Mouse (Mus musculus) embryonic fibroblast, embryonic 13.5 days (primary cell): Measurements from ENCODE around the gene Susd3. TPM values are rescaled to one million over a fixed set of nuclear protein-coding genes. Genes with fewer than 3 reads are reported as not detected.

Experiments
- H3K27ac ChIP-seq: 2 replicates; pipeline ENCODE4 v1.5.1; 2012; ENCODE audit warnings: low read length, control low read depth, inconsistent platforms; ENCODE audit not compliant: insufficient read depth
- H3K4me1 ChIP-seq: 2 replicates; pipeline ENCODE4 v1.6.1; 2011; ENCODE audit warnings: low read length; ENCODE audit not compliant: control insufficient read depth, insufficient read depth
- H3K4me3 ChIP-seq: 2 replicates; pipeline ENCODE4 v1.5.1; 2011; ENCODE audit warnings: mild to moderate bottlenecking, control low read depth, low read length; ENCODE audit not compliant: insufficient read depth
- CTCF ChIP-seq: IDR thresholded peaks from 2 replicates; pipeline ENCODE4 v1.5.1; 2011; ENCODE audit warnings: mild to moderate bottlenecking, control low read depth, low read length, moderate library complexity, borderline replicate concordance; ENCODE audit not compliant: insufficient read depth
- POLR2A ChIP-seq: IDR thresholded peaks from 2 replicates; pipeline ENCODE4 v1.6.1; 2011; ENCODE audit warnings: low read depth, mild to moderate bottlenecking, control low read depth, low read length, moderate library complexity
- polyA plus RNA-seq: library from polyadenylated mRNA; stranded (reverse); fragments of >200 nt; gene quantifications from 2 replicates; pipeline ENCODE4 v1.2.4, GENCODE M21; 2011; ENCODE audit warnings: low read depth; ENCODE audit not compliant: missing spikeins, insufficient read length

The Susd3 gene
- polyA plus RNA-seq, 1 experiment = 0.37 TPM

GRCm38 (mm10) chr13:49267645-49268044 is 19.1 kb upstream of the Susd3 start:
- Histone ChIP-seq H3K4me1 (no peaks in the 10 kb centered on the region), H3K4me3 (no peak overlapping the region), H3K27ac (no peak overlapping the region)
- no peak for TF ChIP-seq CTCF

GRCm38 (mm10) chr13:49260036-49260722 is 11.7 kb upstream of the Susd3 start:
- no peaks in the 10 kb centered on the region for H3K4me1 ChIP-seq
- no peak overlapping the region for H3K4me3 ChIP-seq
- TF ChIP-seq POLR2A = no peak
- no peak for TF ChIP-seq CTCF
- no peak overlapping the region for H3K27ac ChIP-seq

GRCm38 (mm10) chr13:49257819-49258313 is 9.4 kb upstream of the Susd3 start:
- H3K4me1 ChIP-seq = no peaks in the 10 kb centered on the region
- no peak overlapping the region for H3K4me3 ChIP-seq
- TF ChIP-seq POLR2A (no peak), CTCF (no peak)
- no peak overlapping the region for H3K27ac ChIP-seq

GRCm38 (mm10) chr13:49252746-49253145 is 4.2 kb upstream of the Susd3 start:
- Histone ChIP-seq H3K4me1 (no peaks in the 10 kb centered on the region), H3K27ac (no peak overlapping the region), H3K4me3 (no peak overlapping the region)
- TF ChIP-seq POLR2A (no peak), CTCF (no peak)

- Histone ChIP-seq H3K4me1 (no peaks in the 10 kb centered on the region), H3K27ac (no peak overlapping the region), H3K4me3 (no peak overlapping the region)
- TF ChIP-seq POLR2A (no peak), CTCF (no peak)
Measured at GRCm38 (mm10) chr13:49252113-49252512, 3.6 kb upstream of the Susd3 start.

GRCm38 (mm10) chr13:49250716-49251517 is 2.4 kb upstream of the Susd3 start:
- H3K4me3 ChIP-seq = no peak overlapping the region
- H3K27ac ChIP-seq = no peak overlapping the region
- no peak for TF ChIP-seq POLR2A
- TF ChIP-seq CTCF = no peak
- H3K4me1 ChIP-seq = no peaks in the 10 kb centered on the region

- no peak for TF ChIP-seq POLR2A
- TF ChIP-seq CTCF = no peak
- Histone ChIP-seq H3K4me1 (no peaks in the 10 kb centered on the region), H3K4me3 (no peak overlapping the region), H3K27ac (no peak overlapping the region)
Measured at GRCm38 (mm10) chr13:49249634-49250033, 1.1 kb upstream of the Susd3 start.

GRCm38 (mm10) chr13:49248923-49249322 is 417 bp upstream of the Susd3 start:
- Histone ChIP-seq H3K4me3 (no peak overlapping the region), H3K27ac (no peak overlapping the region), H3K4me1 (no peaks in the 10 kb centered on the region)
- TF ChIP-seq CTCF (no peak), POLR2A (no peak)

- Histone ChIP-seq H3K27ac (no peak overlapping the region), H3K4me3 (peak overlapping the region; percentile 11), H3K4me1 (no peaks in the 10 kb centered on the region)
- TF ChIP-seq POLR2A = no peak
- no peak for TF ChIP-seq CTCF
Measured at GRCm38 (mm10) chr13:49247740-49248466, 603 bp downstream of the Susd3 start.

- Histone ChIP-seq H3K27ac (no peak overlapping the region), H3K4me1 (no peaks in the 10 kb centered on the region), H3K4me3 (peak overlapping the region; percentile 11; the same call in 1 of the 2 replicates)
- no peak for TF ChIP-seq CTCF
- no peak for TF ChIP-seq POLR2A
Measured at GRCm38 (mm10) chr13:49247232-49247739, 1.2 kb downstream of the Susd3 start.
